Mouse (Mus musculus) brain, embryonic 14.5 days (tissue): Measurements from ENCODE around the gene Ston2.

Source experiments
- CTCF ChIP-seq: fragments of 200-500 bp; IDR thresholded peaks from 2 replicates; pipeline ENCODE4 v1.5.1; 2012; ENCODE audit warnings: inconsistent platforms, mild to moderate bottlenecking, moderate library complexity, borderline replicate concordance; ENCODE audit not compliant: insufficient read depth, insufficient read length; ENCODE audit errors: extremely low read depth
- POLR2A ChIP-seq: fragments of 200-500 bp; IDR thresholded peaks from 2 replicates; pipeline ENCODE4 v1.6.1; 2012; ENCODE audit warnings: mild to moderate bottlenecking, inconsistent platforms, borderline replicate concordance; ENCODE audit not compliant: poor library complexity, insufficient read depth, insufficient read length, severe bottlenecking; ENCODE audit errors: extremely low read depth

GRCm38 (mm10) chr12:91675937-91676336 lies 112.2 kb downstream of the Ston2 start:
- TF ChIP-seq POLR2A (no peak), CTCF (no peak)
